Mouse (Mus musculus) left cerebral cortex, postnatal 36 days (tissue): ENCODE results near the gene Erich6. TPM values are rescaled to one million over a fixed set of nuclear protein-coding genes. Genes with fewer than 3 reads are reported as not detected.

ENCODE experiments used
- DNase-seq, 2 experiments: peaks; one replicate each; pipeline ENCODE4 v3.0.0; 2021 to 2022; ENCODE audit warnings: low spot score in 2 of 2, mixed read lengths in 1 of 2
- intact Hi-C: fragments of 180-260 bp; cut with DNase I; formaldehyde crosslinking; loops from one replicate; pipeline ENCODE4 v1.15.1; 2025
- total RNA-seq, 2 experiments: library from RNA; stranded (reverse); gene quantifications; 2 replicates each; pipeline ENCODE4 v1.2.3; 2021

Gene Erich6
- total RNA-seq = 1 to 10 TPM in 1 of 2 experiments, under 1 TPM in 1; 0.89 to 1.9 TPM

GRCm38 (mm10) chr3:58636406-58637295 is at the start of gene Erich6:
TSS of gene Erich6 (minus strand) at chr3:58637207.
- intact Hi-C loops = no loop called here

GRCm38 (mm10) chr3:58686206-58686921 is 49.4 kb upstream of the Erich6 start:
- intact Hi-C loops = no loop called here

More at GRCm38 (mm10) chr3:58636406-58637295, at the start of gene Erich6:
- peak; percentile 22 to 23 for DNase-seq

GRCm38 (mm10) chr3:58685396-58685795 is 48.4 kb upstream of the Erich6 start:
- no peak for DNase-seq
- intact Hi-C loops = no loop called here

More at GRCm38 (mm10) chr3:58686206-58686921, 49.4 kb upstream of the Erich6 start:
- DNase-seq = no peak

- intact Hi-C loops = no loop called here
Measured at GRCm38 (mm10) chr3:58683346-58683745, 46.3 kb upstream of the Erich6 start.

GRCm38 (mm10) chr3:58682336-58682735 is 45.3 kb upstream of the Erich6 start:
- intact Hi-C loops = no loop called here

More at GRCm38 (mm10) chr3:58683346-58683745, 46.3 kb upstream of the Erich6 start:
- DNase-seq = no peak

GRCm38 (mm10) chr3:58681831-58682230 is 44.8 kb upstream of the Erich6 start:
- no peak for DNase-seq
- intact Hi-C loops = no loop called here

More at GRCm38 (mm10) chr3:58682336-58682735, 45.3 kb upstream of the Erich6 start:
- DNase-seq = no peak

- intact Hi-C loops = no loop called here
- DNase-seq = no peak
Measured at GRCm38 (mm10) chr3:58680943-58681637, 44.1 kb upstream of the Erich6 start.

- intact Hi-C loops = no loop called here
- no peak for DNase-seq
Measured at GRCm38 (mm10) chr3:58679996-58680395, 43.0 kb upstream of the Erich6 start.

- DNase-seq = no peak
- intact Hi-C loops = no loop called here
Measured at GRCm38 (mm10) chr3:58678905-58679304, 41.9 kb upstream of the Erich6 start.

GRCm38 (mm10) chr3:58678384-58678783 is 41.4 kb upstream of the Erich6 start:
- intact Hi-C loops = no loop called here
- DNase-seq = no peak

- DNase-seq = no peak
- intact Hi-C loops = no loop called here
Measured at GRCm38 (mm10) chr3:58677615-58678014, 40.6 kb upstream of the Erich6 start.

- DNase-seq = no peak
Measured at GRCm38 (mm10) chr3:58673295-58673694, 36.3 kb upstream of the Erich6 start.

GRCm38 (mm10) chr3:58672481-58673183 is 35.6 kb upstream of the Erich6 start:
- no peak for DNase-seq
- intact Hi-C loops = no loop called here

More at GRCm38 (mm10) chr3:58673295-58673694, 36.3 kb upstream of the Erich6 start:
- intact Hi-C loops = no loop called here

- intact Hi-C loops = no loop called here
- DNase-seq = no peak
Measured at GRCm38 (mm10) chr3:58671616-58672250, 34.7 kb upstream of the Erich6 start.

- intact Hi-C loops = no loop called here
- DNase-seq = no peak
Measured at GRCm38 (mm10) chr3:58663970-58664369, 27.0 kb upstream of the Erich6 start.

GRCm38 (mm10) chr3:58660636-58661035 is 23.6 kb upstream of the Erich6 start:
- intact Hi-C loops = no loop called here
- no peak for DNase-seq

- DNase-seq = no peak
- intact Hi-C loops = loop anchor here (10.0 kb wide), 1 partner anchor 407 kb away; no protein-coding TSS in a partner anchor
Measured at GRCm38 (mm10) chr3:58657356-58657755, 20.3 kb upstream of the Erich6 start.

GRCm38 (mm10) chr3:58655362-58656130 is 18.5 kb upstream of the Erich6 start:
- intact Hi-C loops = loop anchor here (2.0 to 10.0 kb wide), 2 partner anchors 129 to 409 kb away; no protein-coding TSS in a partner anchor
- DNase-seq = peak; percentile 30 to 47
